Mouse (Mus musculus) MEL (cell line): ENCODE data around the gene Bcar1.

ENCODE experiments used
- CTCF ChIP-seq, 3 experiments: IDR thresholded peaks in 2 of 3; conservative IDR thresholded peaks in 1 of 3; 2 replicates each; pipeline ENCODE4 v1.5.1; 2011 to 2012; ENCODE audit warnings: low read length in 3 of 3, low read depth in 2 of 3, mild to moderate bottlenecking in 2 of 3, improper control_type of control experiment in 1 of 3, inconsistent platforms in 1 of 3, mixed read lengths in 1 of 3, moderate library complexity in 1 of 3; ENCODE audit not compliant: control insufficient read depth in 1 of 3, insufficient read depth in 1 of 3, poor library complexity in 1 of 3, severe bottlenecking in 1 of 3
- EP300 ChIP-seq, 2 experiments: IDR thresholded peaks; 2 replicates each; pipeline ENCODE4 v1.6.1; 2011; ENCODE audit warnings: improper control_type of control experiment in 2 of 2, low read length in 2 of 2, low read depth in 1 of 2, mild to moderate bottlenecking in 1 of 2
- HCFC1 ChIP-seq: IDR thresholded peaks from 2 replicates; pipeline ENCODE4 v1.6.1; 2012; ENCODE audit warnings: low read depth, mild to moderate bottlenecking, inconsistent platforms, low read length, improper control_type of control experiment, moderate library complexity
- MYC ChIP-seq: IDR thresholded peaks from 2 replicates; pipeline ENCODE4 v1.6.1; 2011; ENCODE audit warnings: low read depth, mild to moderate bottlenecking, low read length, improper control_type of control experiment, moderate library complexity
- TCF12 ChIP-seq: IDR thresholded peaks from 2 replicates; pipeline ENCODE4 v1.6.1; 2014; ENCODE audit warnings: low read depth, mild to moderate bottlenecking, inconsistent platforms, low read length, improper control_type of control experiment, moderate library complexity

- TF ChIP-seq CTCF (IDR thresholded peaks at IDR 0.05 in 2 of 3, conservative IDR thresholded peaks at IDR 0.05 in 1 of 3; ENCODE audit: control insufficient read depth in 1 of 3, insufficient read depth in 1 of 3, low read depth in 2 of 3, low read length in 3 of 3, poor library complexity in 1 of 3, severe bottlenecking in 1 of 3) (peak in 1 of 3 experiments; percentile 9; a peak in 1 of 6 replicates), TCF12 (no peak), HCFC1 (no peak), EP300 (IDR thresholded peaks at IDR 0.05; ENCODE audit: low read depth in 1 of 2, low read length in 2 of 2) (no peak), MYC (no peak)
Observed at GRCm38 (mm10) chr8:111782671-111783394, 39.2 kb upstream of the Bcar1 start.
